Mouse (Mus musculus): ENCODE measurements around the gene Smyd2.

DNA sequence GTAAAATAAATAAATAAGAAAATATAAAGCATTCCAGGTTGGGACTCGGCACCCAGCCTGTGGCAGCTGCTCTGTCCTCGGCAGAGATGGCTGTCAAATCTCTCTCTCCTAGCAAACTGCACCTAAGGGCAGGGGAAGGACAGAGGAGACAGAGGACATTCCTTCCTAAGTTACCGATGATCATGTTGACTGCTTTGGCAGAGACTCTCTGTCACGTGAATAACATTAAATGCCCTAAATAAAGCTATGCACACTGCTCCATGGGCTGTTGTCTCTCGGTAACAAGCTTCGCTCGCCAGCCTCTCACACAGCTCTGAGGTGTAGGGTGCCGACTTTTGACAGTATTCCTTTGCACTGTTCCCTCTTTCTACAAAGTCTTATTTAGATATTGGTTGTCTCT, 46.0 kb downstream of the Smyd2 start:
- no peak for TF ChIP-seq POLR2A (IDR thresholded peaks at IDR 0.05; ENCODE audit: control insufficient read depth, extremely low read depth, insufficient read depth, low read length, poor library complexity)
- no peak for TF ChIP-seq CTCF (IDR thresholded peaks at IDR 0.05; ENCODE audit: borderline replicate concordance, control insufficient read depth, extremely low read depth, insufficient read depth, low read length, poor library complexity)

Measured in thymus, adult 2 months (tissue).